Mouse (Mus musculus) limb, embryonic 13.5 days (tissue): ENCODE data around the gene Igf2. TPM values are rescaled to one million over a fixed set of nuclear protein-coding genes. Genes with fewer than 3 reads are reported as not detected.

Source experiments
- ATAC-seq: fragments of 200-750 bp; cut with Nextera tagmentation; 2 replicates; pipeline ENCODE4 v1.8.0; 2017; ENCODE audit warnings: low read depth, moderate number of reproducible peaks, moderate TSS enrichment; ENCODE audit not compliant: low FRiP score
- H3K27ac ChIP-seq: fragments of 300-500 bp; sonication (generic); 2 replicates; pipeline ENCODE4 v1.5.1; 2015; ENCODE audit warnings: inconsistent platforms, mild to moderate bottlenecking, moderate library complexity
- H3K27me3 ChIP-seq: fragments of 300-500 bp; sonication (generic); 2 replicates; pipeline ENCODE4 v1.6.1; 2015; ENCODE audit warnings: mild to moderate bottlenecking, inconsistent platforms
- H3K36me3 ChIP-seq: fragments of 300-500 bp; sonication (generic); 2 replicates; pipeline ENCODE4 v1.6.1; 2015; ENCODE audit warnings: inconsistent platforms, mild to moderate bottlenecking, moderate library complexity
- H3K4me1 ChIP-seq: fragments of 300-500 bp; sonication (generic); 2 replicates; pipeline ENCODE4 v1.6.1; 2015; ENCODE audit warnings: inconsistent platforms
- H3K4me2 ChIP-seq: fragments of 300-500 bp; sonication (generic); replicated peaks from 2 replicates; pipeline ENCODE4 v1.6.1; 2015; ENCODE audit warnings: inconsistent platforms, mild to moderate bottlenecking, moderate library complexity
- H3K4me3 ChIP-seq: fragments of 300-500 bp; sonication (generic); 2 replicates; pipeline ENCODE4 v1.5.1; 2015; ENCODE audit warnings: moderate library complexity, mild to moderate bottlenecking, inconsistent platforms
- H3K9ac ChIP-seq: fragments of 300-500 bp; sonication (generic); 2 replicates; pipeline ENCODE4 v1.6.1; 2015; ENCODE audit warnings: mild to moderate bottlenecking, inconsistent platforms
- H3K9me3 ChIP-seq: fragments of 300-500 bp; sonication (generic); 2 replicates; pipeline ENCODE4 v1.6.1; 2016; ENCODE audit warnings: inconsistent platforms
- WGBS: fragments of 180-500 bp; shearing (Covaris S2); methylation state at CpG from one replicate; pipeline ENCODE4 v1.1.7; 2015; 5-methylcytosine and 5-hydroxymethylcytosine counted together
- polyA plus RNA-seq: library from polyadenylated mRNA; unstranded; fragments of >200 nt; fragmentation: Nextera tagmentation; extraction: Ambion mirVana; gene quantifications from 2 replicates; pipeline ENCODE4 v1.2.1, GENCODE M21; 2015

The Igf2 gene
- polyA plus RNA-seq: 1,260 and 1,271 TPM in 2 replicates

DNA sequence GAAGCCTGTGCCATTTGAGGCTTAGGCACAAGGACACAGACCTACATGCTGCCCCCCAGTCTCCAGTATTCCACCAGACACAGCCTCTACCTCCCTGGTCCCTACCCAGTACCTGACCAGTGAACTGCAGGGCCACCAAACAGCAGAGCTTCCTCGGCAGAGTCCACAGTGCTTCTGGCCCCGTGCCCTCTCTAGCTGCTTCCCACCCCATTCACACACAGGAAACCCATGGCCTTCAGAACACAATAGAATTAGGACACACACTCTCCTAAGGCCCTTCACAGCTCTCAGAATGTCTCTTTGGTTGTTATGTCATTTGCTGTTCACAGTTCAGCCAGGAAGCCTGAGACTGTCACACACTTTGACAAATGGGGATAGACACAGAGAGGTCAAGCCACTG lies at the start of gene Igf2:
Gene Igf2, minus strand, starts transcription at position 158 of the 400 bp plus-strand sequence.
- Histone ChIP-seq H3K4me3 (peak within 1 kb of the TSS; percentile 68; the same call in 1 of the 2 replicates), H3K27me3 (peaks cover 46% of the 10 kb centered on the region), H3K9ac (0 out of 2 replicates have a peak within 1 kb of the TSS, but pooled peaks have one; percentile 25), H3K9me3 (peaks cover 24% of the 10 kb centered on the region), H3K27ac (peak within 1 kb of the TSS; percentile 88; the same call in 1 of the 2 replicates), H3K4me2 (peak within 1 kb of the TSS; percentile 73), H3K4me1 (peaks cover 16% of the 10 kb centered on the region), H3K36me3 (peaks cover 38% of the 10 kb centered on the region)
- 73% methylated on average over 2 of the region's 2 CpGs for WGBS
- ATAC-seq: no peak

GRCm38 (mm10) chr7:142714783-142715498 lies 48.3 kb upstream of the Igf2 start:
- no peak overlapping the region for H3K27ac ChIP-seq
- H3K4me2 ChIP-seq: peak overlapping the region; percentile 61
- H3K36me3 ChIP-seq: no peaks in the 10 kb centered on the region
- H3K4me1 ChIP-seq: no peaks in the 10 kb centered on the region
- ATAC-seq: peak; percentile 51; the same call in 1 of the 2 replicates
- no peaks in the 10 kb centered on the region for H3K9me3 ChIP-seq
- H3K4me3 ChIP-seq: peak overlapping the region; percentile 33
- H3K27me3 ChIP-seq: no peaks in the 10 kb centered on the region
- WGBS: 14% methylated on average over 8 of the region's 8 CpGs
- peak overlapping the region; percentile 60 for H3K9ac ChIP-seq

DNA sequence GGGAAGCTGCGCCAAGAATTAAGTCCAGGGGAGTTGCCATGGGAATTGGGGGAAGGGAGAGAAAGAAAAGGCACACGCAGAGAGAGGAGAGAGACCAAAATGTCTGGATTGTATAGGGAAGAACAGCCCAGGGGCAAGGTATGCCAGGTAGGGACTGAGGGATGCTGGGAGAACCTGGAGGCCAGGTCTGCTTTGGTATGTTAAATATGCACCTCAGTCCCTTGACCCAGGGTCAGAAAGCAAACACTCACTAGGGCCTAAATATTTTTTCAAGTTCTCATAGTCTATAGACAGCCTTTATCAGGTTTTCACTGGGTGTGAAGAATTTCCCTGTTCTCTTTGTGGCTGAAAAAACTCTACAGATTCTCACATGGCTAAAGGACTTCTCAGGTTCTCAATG lies 40.3 kb upstream of the Igf2 start:
- Histone ChIP-seq H3K4me1 (peaks cover 7% of the 10 kb centered on the region; the same call in 1 of the 2 replicates), H3K27me3 (no peaks in the 10 kb centered on the region), H3K27ac (peak overlapping the region; percentile 56; the same call in 1 of the 2 replicates), H3K4me2 (no peak overlapping the region), H3K36me3 (no peaks in the 10 kb centered on the region), H3K4me3 (no peak overlapping the region), H3K9me3 (no peaks in the 10 kb centered on the region), H3K9ac (no peak overlapping the region)
- peak; percentile 24; the same call in 1 of the 2 replicates for ATAC-seq
- 37% methylated on average over 2 of the region's 2 CpGs for WGBS

DNA sequence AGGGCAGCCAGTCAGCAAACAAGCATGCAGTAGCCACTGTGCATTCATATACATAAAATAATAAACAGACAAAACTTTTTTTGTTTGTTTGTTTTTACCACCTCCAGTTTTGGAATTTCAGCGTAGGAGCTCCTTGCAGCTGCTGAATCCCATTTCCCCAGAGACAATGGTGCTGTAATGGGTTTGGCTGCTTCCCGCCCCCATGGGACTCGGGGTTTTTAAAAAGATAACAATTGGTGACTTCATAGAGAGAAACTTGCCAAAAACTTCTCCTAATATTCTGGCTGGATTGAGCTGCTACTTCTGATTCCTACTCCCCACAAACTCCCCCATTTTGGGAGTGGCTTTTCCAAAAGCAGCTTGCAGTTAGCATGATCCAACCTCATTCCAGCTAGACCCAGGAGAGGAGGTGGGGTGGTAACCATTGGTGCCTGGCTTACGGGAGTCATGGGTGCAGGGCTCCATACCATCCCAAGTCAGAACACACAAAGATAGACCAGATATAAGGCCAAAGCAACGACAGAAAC lies 32.8 kb upstream of the Igf2 start:
- Histone ChIP-seq H3K27ac (no peak overlapping the region), H3K4me2 (no peak overlapping the region), H3K9ac (no peak overlapping the region), H3K27me3 (no peaks in the 10 kb centered on the region), H3K36me3 (no peaks in the 10 kb centered on the region), H3K4me3 (no peak overlapping the region), H3K9me3 (no peaks in the 10 kb centered on the region), H3K4me1 (no peaks in the 10 kb centered on the region)
- WGBS: 67% methylated on average over 5 of the region's 5 CpGs
- ATAC-seq: no peak

DNA sequence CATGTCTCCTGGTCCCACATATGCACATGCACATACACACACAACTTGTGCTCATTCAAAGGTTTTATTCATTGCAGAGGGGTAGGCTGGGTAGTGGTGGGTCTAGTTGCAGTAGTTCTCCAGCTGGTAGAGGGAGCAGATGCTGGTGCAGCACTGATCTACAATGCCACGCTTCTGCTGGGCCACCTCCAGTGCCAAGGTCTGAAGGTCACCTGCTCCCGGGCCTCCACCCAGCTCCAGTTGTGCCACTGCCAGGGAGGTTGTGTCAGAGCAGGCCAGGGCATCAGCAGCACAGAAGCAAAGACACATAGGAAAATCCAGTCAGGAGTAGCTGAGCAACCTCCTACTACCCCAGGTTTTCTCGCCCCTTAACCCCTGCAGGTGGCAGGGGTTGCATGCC lies 12.0 kb upstream of the Igf2 start:
- Histone ChIP-seq H3K9me3 (no peaks in the 10 kb centered on the region), H3K27me3 (no peaks in the 10 kb centered on the region), H3K4me2 (no peak overlapping the region), H3K4me1 (peaks cover 5% of the 10 kb centered on the region; the same call in 1 of the 2 replicates), H3K27ac (no peak overlapping the region), H3K36me3 (no peaks in the 10 kb centered on the region), H3K4me3 (no peak overlapping the region), H3K9ac (no peak overlapping the region)
- 84% methylated on average over 3 of the region's 3 CpGs for WGBS
- ATAC-seq: no peak

GRCm38 (mm10) chr7:142675644-142676043 lies 9.0 kb upstream of the Igf2 start:
- 0 out of 2 replicates have a peak, but pooled peaks have one; percentile 16 for ATAC-seq
- Histone ChIP-seq H3K4me1 (no peaks in the 10 kb centered on the region; the same call in 1 of the 2 replicates), H3K9ac (no peak overlapping the region), H3K27me3 (no peaks in the 10 kb centered on the region), H3K4me2 (no peak overlapping the region), H3K4me3 (no peak overlapping the region), H3K36me3 (no peaks in the 10 kb centered on the region), H3K9me3 (peaks cover 13% of the 10 kb centered on the region), H3K27ac (no peak overlapping the region)
- WGBS: 14% methylated on average over 3 of the region's 3 CpGs

GRCm38 (mm10) chr7:142675141-142675540 lies 8.5 kb upstream of the Igf2 start:
- Histone ChIP-seq H3K9me3 (peaks cover 17% of the 10 kb centered on the region), H3K27me3 (no peaks in the 10 kb centered on the region), H3K36me3 (no peaks in the 10 kb centered on the region), H3K4me3 (no peak overlapping the region), H3K9ac (peak overlapping the region; percentile 1; the same call in 1 of the 2 replicates), H3K4me1 (no peaks in the 10 kb centered on the region; the same call in 1 of the 2 replicates), H3K4me2 (no peak overlapping the region), H3K27ac (no peak overlapping the region)
- 64% methylated on average over 6 of the region's 6 CpGs for WGBS
- ATAC-seq: 0 out of 2 replicates have a peak, but pooled peaks have one; percentile 17

GRCm38 (mm10) chr7:142672120-142672519 lies 5.5 kb upstream of the Igf2 start:
- Histone ChIP-seq H3K9me3 (peaks cover 28% of the 10 kb centered on the region), H3K9ac (no peak overlapping the region), H3K4me2 (no peak overlapping the region), H3K4me1 (no peaks in the 10 kb centered on the region; the same call in 1 of the 2 replicates), H3K4me3 (no peak overlapping the region), H3K27ac (no peak overlapping the region), H3K27me3 (no peaks in the 10 kb centered on the region), H3K36me3 (peaks cover 26% of the 10 kb centered on the region)
- 22% methylated on average over 4 of the region's 4 CpGs for WGBS
- ATAC-seq: no peak

GRCm38 (mm10) chr7:142671067-142671466 lies 4.5 kb upstream of the Igf2 start:
- H3K27ac ChIP-seq: no peak overlapping the region
- no peaks in the 10 kb centered on the region; the same call in 1 of the 2 replicates for H3K4me1 ChIP-seq
- no peak overlapping the region for H3K4me3 ChIP-seq
- WGBS: 100% methylated on average over 1 of the region's 1 CpGs
- H3K4me2 ChIP-seq: no peak overlapping the region
- no peak for ATAC-seq
- peaks cover 28% of the 10 kb centered on the region for H3K9me3 ChIP-seq
- peaks cover 37% of the 10 kb centered on the region for H3K36me3 ChIP-seq
- peaks cover 8% of the 10 kb centered on the region for H3K27me3 ChIP-seq
- H3K9ac ChIP-seq: no peak overlapping the region

- Histone ChIP-seq H3K9ac (no peak within 1 kb of the TSS), H3K4me3 (no peak within 1 kb of the TSS), H3K4me2 (no peak within 1 kb of the TSS), H3K4me1 (peaks cover 6% of the 10 kb centered on the region; the same call in 1 of the 2 replicates), H3K27ac (no peak within 1 kb of the TSS), H3K27me3 (peaks cover 18% of the 10 kb centered on the region), H3K9me3 (peaks cover 28% of the 10 kb centered on the region), H3K36me3 (peaks cover 38% of the 10 kb centered on the region)
- 85% methylated on average over 23 of the region's 23 CpGs for WGBS
- no peak for ATAC-seq
These were observed 3.4 kb upstream of the Igf2 start, which contains the start of gene Gm49394 for GRCm38 (mm10) chr7:142669751-142670625. Gene Gm49394 (minus strand): TSS chr7:142669942.

DNA sequence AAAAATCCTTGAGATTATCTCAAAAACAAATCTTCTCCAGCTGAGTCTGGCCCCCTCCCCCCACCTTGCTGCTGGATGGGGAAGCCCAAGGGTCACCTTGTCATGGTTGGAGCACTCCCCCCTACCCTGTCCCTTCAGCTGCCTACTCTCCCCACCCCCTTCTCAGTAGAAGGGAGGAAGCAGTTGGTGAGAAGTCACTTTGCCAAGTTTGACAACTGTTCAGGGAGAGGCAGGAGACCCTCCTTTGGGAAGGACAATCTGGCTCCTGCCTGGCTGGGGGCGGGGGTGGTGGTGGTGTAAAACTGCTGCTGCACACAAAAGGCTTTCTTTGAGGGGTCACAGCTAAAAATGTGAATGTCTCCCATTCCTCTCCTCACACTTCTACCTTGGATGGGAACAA lies 1.7 kb upstream of the Igf2 start:
- peaks cover 33% of the 10 kb centered on the region for H3K27me3 ChIP-seq
- H3K36me3 ChIP-seq: peaks cover 38% of the 10 kb centered on the region
- peaks cover 16% of the 10 kb centered on the region for H3K4me1 ChIP-seq
- ATAC-seq: no peak
- WGBS: 78% methylated on average over 1 of the region's 1 CpGs
- peaks cover 28% of the 10 kb centered on the region for H3K9me3 ChIP-seq
- H3K4me2 ChIP-seq: no peak overlapping the region
- H3K27ac ChIP-seq: no peak overlapping the region
- no peak overlapping the region for H3K4me3 ChIP-seq
- H3K9ac ChIP-seq: no peak overlapping the region
